Mouse (Mus musculus): Measurements from ENCODE around the gene Mdm2.

DNA sequence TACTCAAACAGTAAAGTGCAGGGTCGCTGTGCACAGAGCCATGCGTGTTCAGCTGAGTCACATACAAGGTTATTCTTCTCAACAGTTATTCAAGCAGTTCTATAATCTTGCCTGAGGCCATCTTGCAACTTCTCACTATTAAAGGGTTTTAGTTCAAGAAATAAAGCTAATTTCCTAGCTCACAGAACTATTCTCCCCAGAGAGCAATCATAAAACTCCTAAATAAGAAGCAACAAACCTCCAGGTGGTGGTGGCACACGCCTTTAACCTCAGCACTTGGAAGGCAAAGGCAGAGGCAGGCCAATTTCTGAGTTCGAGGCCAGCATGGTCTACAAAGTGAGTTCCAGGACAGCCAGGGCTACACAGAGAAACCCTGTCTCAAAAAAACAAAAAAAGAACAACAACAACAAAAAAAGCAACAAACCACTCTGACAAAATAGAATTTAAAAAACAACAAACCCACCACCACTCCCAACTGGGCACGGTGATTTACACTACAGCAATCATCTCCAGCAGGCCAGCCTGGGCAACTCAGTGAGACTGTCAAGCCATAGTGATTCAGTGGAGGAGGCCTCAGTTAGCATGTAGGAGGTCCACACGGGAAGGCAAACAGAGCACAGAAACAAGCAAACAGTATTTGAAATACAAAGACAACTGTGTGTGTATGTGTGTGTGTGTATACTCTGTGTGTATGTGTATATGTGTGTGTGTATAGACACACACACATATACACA lies 13.6 kb downstream of the Mdm2 start:
- TF ChIP-seq CTCF (IDR thresholded peaks at IDR 0.05; ENCODE audit: borderline replicate concordance, insufficient read depth, low read length) (no peak), POLR2A (IDR thresholded peaks at IDR 0.05; ENCODE audit: low read depth, low read length) (no peak)

Measured in embryonic fibroblast, embryonic 13.5 days (primary cell).